Mouse (Mus musculus): ENCODE measurements around the gene Stoml1.
"Not testable (repeated sequence)": the region's sequence is repeated elsewhere in the genome, so short reads cannot be mapped to it uniquely, and the experiment has no call there.

GRCm38 (mm10) chr9:58250730-58251129, 2.2 kb upstream of the Stoml1 start:
- not testable (repeated sequence) for TF ChIP-seq CTCF (IDR thresholded peaks at IDR 0.05; ENCODE audit: borderline replicate concordance, insufficient read depth, low read depth, low read length); POLR2A (IDR thresholded peaks at IDR 0.05; ENCODE audit: borderline replicate concordance, insufficient read depth, low read length)
